Comparison of ENCODE assay signal across 8 mouse cellular contexts in the genomic region with DNA sequence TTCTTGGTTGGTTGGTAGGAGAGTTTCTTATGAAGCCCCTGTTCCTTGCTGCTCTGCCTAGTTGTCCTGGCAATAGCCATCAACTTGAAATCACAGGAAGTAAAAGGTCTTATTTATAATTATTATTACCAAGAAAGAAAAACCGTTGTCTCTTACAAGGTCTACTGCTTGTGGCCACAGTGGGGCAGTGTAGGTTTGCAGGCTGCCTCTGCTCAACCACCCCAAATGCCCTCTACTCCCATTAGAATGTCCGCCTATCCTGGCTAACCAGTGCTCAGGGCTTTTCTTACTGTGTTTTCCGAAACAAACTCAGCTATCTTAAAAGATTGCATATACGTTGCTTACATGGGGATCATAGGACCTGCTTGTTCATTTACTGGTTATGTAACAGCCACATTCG.
A peak's percentile ranks its signal among the peaks of the same experiment; 100 is the strongest.
DNase-seq lines count a peak whose midpoint lies in the region; ATAC-seq lines count a peak whose summit lies in the region.

No protein-coding gene starts in this region.

- no peaks in the 10 kb centered on the region for H3K27me3 ChIP-seq in heart, embryonic 10.5 days (ENCODE audit: insufficient read depth, poor library complexity, severe bottlenecking)

- WGBS in heart, embryonic 10.5 days = 71% methylated on average over 5 of the region's 5 CpGs

- no peaks in the 10 kb centered on the region for H3K4me1 ChIP-seq in heart, embryonic 10.5 days

- H3K27ac ChIP-seq in heart, embryonic 10.5 days = no peak overlapping the region

- ATAC-seq in erythroblast, adult 5-6 weeks (replicated peaks; ENCODE audit: low FRiP score, poor library complexity, severe bottlenecking) = no peak

- H3K4me3 ChIP-seq in heart, embryonic 10.5 days = no peak overlapping the region

- DNase-seq in heart, adult 11 months = peak; percentile 85
- DNase-seq in heart, embryonic 10.5 days (ENCODE audit: low spot score) = no peak
- DNase-seq in right cerebral cortex, postnatal 14 days = peak; percentile 35
- DNase-seq in right cerebral cortex, postnatal 25 days = no peak
- peak; percentile 56 for DNase-seq in adrenal gland, postnatal 25 days
- DNase-seq in kidney, adult 8-10 months = peak; percentile 31 to 47
- peak; percentile 54 for DNase-seq in retina, embryonic 14.5 days (ENCODE audit: low spot score)

- no peaks in the 10 kb centered on the region for H3K9me3 ChIP-seq in heart, embryonic 10.5 days

- peaks cover 5% of the 10 kb centered on the region; the same call in 1 of the 2 replicates for H3K36me3 ChIP-seq in heart, embryonic 10.5 days

Comparison
In these comparisons a context has a peak if more than half of its experiments do, and no peak if none do; other contexts are left out.
1. DNase-seq: peak in heart, adult 11 months (single experiment), right cerebral cortex, postnatal 14 days (single experiment), adrenal gland, postnatal 25 days (single experiment), kidney, adult 8-10 months (2 of 2) and retina, embryonic 14.5 days (single experiment); none in heart, embryonic 10.5 days (single experiment) and right cerebral cortex, postnatal 25 days (single experiment).